Mouse (Mus musculus): ENCODE data around the gene Slc10a7. TPM values are rescaled to one million over a fixed set of nuclear protein-coding genes. Genes with fewer than 3 reads are reported as not detected.

Gene Slc10a7
- polyA plus RNA-seq, 1 experiment from 2014 or later: 18.7 TPM

DNA sequence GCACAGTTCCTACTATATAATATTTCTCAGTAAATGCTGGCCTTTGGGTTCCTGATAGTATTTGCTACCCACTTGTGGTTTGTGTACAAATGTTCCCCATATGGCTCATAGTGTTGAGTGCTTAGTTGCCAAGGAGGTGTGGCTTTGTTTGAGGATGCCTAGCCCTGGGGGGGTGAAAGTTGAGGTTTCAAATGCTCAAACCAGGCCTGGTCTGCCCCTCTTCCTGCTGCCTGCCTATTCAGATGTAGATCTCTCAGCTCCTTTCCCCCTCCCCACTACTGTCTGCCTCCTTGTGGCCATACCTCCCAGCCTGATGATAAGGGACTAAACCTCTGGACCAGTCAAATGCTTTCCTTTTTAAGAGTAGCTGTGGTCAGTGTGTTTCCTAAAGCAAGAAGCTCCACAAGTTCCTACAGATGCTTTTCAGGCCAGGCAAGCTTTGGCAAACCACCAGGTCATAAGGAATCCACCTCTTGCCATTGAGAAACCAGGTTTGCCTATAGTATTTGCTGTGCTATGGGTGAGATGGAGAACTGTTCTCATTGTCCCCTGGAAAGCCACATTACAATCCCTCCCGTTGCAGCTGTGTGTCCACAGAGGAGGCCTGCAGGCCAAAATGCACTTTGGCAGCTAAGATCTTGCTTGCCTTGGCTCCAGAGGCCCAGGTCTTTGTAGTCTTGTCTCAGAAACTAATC, 146.4 kb downstream of the Slc10a7 start:
- Histone ChIP-seq H3K9ac (peak overlapping the region; percentile 2; the same call in 1 of the 2 replicates), H3K27ac (peak overlapping the region; percentile 31; the same call in 1 of the 2 replicates), H3K9me3 (no peaks in the 10 kb centered on the region), H3K4me3 (replicated peaks) (no peak overlapping the region), H3K27me3 (replicated peaks) (no peaks in the 10 kb centered on the region), H3K36me3 (no peaks in the 10 kb centered on the region), H3K4me2 (no peak overlapping the region), H3K4me1 (peaks cover 5% of the 10 kb centered on the region; the same call in 1 of the 2 replicates)
- 26% methylated on average over 1 of the region's 1 CpGs for WGBS
- ATAC-seq (ENCODE audit: insufficient read depth, low FRiP score, low read depth): no peak

GRCm38 (mm10) chr8:78656700-78657370, 147.7 kb downstream of the Slc10a7 start:
- Histone ChIP-seq H3K4me1 (peaks cover 5% of the 10 kb centered on the region; the same call in 1 of the 2 replicates), H3K4me2 (no peak overlapping the region), H3K36me3 (no peaks in the 10 kb centered on the region), H3K27me3 (replicated peaks) (no peaks in the 10 kb centered on the region), H3K9me3 (no peaks in the 10 kb centered on the region), H3K27ac (no peak overlapping the region), H3K9ac (no peak overlapping the region), H3K4me3 (replicated peaks) (no peak overlapping the region)
- no peak for ATAC-seq (ENCODE audit: insufficient read depth, low FRiP score, low read depth)
- 66% methylated on average over 10 of the region's 10 CpGs for WGBS

- Histone ChIP-seq H3K36me3 (no peaks in the 10 kb centered on the region), H3K4me1 (peaks cover 5% of the 10 kb centered on the region; the same call in 1 of the 2 replicates), H3K4me2 (no peak overlapping the region), H3K9ac (no peak overlapping the region), H3K9me3 (no peaks in the 10 kb centered on the region), H3K27ac (no peak overlapping the region), H3K27me3 (replicated peaks) (no peaks in the 10 kb centered on the region), H3K4me3 (replicated peaks) (no peak overlapping the region)
- ATAC-seq (ENCODE audit: insufficient read depth, low FRiP score, low read depth): no peak
- WGBS: 82% methylated on average over 5 of the region's 5 CpGs
Measured at GRCm38 (mm10) chr8:78658172-78658571, 149.0 kb downstream of the Slc10a7 start.

- Histone ChIP-seq H3K4me3 (replicated peaks) (no peak overlapping the region), H3K4me1 (peaks cover 5% of the 10 kb centered on the region; the same call in 1 of the 2 replicates), H3K36me3 (no peaks in the 10 kb centered on the region), H3K27me3 (replicated peaks) (no peaks in the 10 kb centered on the region), H3K9ac (no peak overlapping the region), H3K4me2 (no peak overlapping the region), H3K9me3 (no peaks in the 10 kb centered on the region), H3K27ac (no peak overlapping the region)
- ATAC-seq (ENCODE audit: insufficient read depth, low FRiP score, low read depth): no peak
- WGBS: 86% methylated on average over 3 of the region's 3 CpGs
Measured at GRCm38 (mm10) chr8:78659617-78660187, 150.6 kb downstream of the Slc10a7 start.

DNA sequence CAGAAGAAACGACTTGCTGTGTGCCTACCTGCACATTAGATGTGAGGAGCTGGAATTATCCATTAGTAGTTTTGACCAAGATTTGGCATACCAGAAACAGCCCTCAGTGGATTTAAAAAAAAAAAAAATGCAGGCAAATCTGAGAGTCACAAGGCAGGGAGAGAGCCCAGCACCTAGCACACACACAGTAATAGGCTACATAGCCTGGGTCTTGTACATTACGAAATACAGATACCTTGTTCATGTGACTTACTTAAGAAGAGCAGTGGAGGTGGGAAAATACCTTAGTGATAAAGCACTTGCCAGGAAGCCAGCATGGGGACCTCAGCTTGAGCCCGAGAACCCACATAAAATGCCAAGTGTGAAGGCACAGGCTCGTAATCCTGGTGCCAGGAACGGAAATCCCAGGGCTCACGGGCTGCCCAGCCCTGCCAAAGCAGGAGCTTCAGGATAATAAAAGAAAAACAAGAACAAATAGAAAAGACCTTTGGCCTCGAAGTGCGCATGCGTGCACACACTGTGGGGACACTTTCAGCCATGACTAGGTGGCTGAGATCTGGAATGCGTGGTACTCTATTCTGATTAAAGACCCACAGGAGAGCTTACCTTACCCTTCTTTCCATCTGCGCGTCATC, 155.3 kb downstream of the Slc10a7 start:
- no peak for ATAC-seq (ENCODE audit: insufficient read depth, low FRiP score, low read depth)
- WGBS: 86% methylated on average over 12 of the region's 12 CpGs
- H3K4me3 ChIP-seq (replicated peaks): no peak overlapping the region
- H3K4me2 ChIP-seq: no peak overlapping the region
- no peak overlapping the region for H3K27ac ChIP-seq
- no peaks in the 10 kb centered on the region for H3K9me3 ChIP-seq
- H3K9ac ChIP-seq: no peak overlapping the region
- H3K36me3 ChIP-seq: no peaks in the 10 kb centered on the region
- no peaks in the 10 kb centered on the region for H3K4me1 ChIP-seq
- H3K27me3 ChIP-seq (replicated peaks): no peaks in the 10 kb centered on the region

DNA sequence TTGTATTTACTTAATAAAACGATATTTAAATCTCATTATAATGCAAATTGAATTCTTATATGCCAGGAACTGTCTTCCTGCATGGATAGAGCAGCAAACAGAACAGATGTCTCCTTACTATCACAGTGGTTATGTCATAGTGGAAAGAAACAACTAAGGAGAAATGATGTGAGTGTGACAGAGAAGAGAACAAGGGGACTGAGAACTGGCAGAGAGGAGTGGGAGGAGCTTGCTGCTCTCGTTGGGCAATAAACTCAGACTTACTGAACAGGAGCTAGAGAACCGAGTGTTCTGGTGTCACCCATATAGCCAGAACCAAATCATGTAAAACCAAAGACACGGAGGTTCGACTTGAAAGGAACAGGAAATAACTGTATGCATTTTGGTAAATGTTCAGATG, 158.3 kb downstream of the Slc10a7 start:
- WGBS: 85% methylated on average over 5 of the region's 5 CpGs
- no peak for ATAC-seq (ENCODE audit: insufficient read depth, low FRiP score, low read depth)
- H3K27ac ChIP-seq: no peak overlapping the region
- no peak overlapping the region for H3K9ac ChIP-seq
- H3K4me1 ChIP-seq: no peaks in the 10 kb centered on the region
- H3K9me3 ChIP-seq: no peaks in the 10 kb centered on the region
- H3K4me3 ChIP-seq (replicated peaks): no peak overlapping the region
- H3K4me2 ChIP-seq: no peak overlapping the region
- no peaks in the 10 kb centered on the region for H3K36me3 ChIP-seq
- H3K27me3 ChIP-seq (replicated peaks): no peaks in the 10 kb centered on the region

DNA sequence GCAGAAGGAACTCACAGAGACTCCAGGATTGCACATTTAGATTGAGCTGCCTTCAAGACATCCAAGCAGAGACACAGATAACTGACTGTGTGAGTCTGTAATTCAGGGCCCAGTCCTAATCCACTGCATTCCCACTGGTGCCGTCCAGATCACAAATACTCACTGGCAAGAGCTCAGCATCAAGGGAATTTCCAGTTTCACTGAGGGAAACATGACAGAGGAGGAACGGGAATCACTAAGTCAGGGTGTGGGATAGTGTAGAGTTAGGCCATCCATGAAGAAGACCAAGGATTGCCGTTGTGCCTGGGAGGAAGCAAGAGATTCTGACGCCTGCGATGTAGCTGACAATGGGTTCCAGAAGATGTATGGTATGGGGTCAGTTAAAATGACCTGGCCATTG, 159.1 kb downstream of the Slc10a7 start:
- no peak overlapping the region for H3K4me2 ChIP-seq
- 60% methylated on average over 5 of the region's 5 CpGs for WGBS
- no peaks in the 10 kb centered on the region for H3K4me1 ChIP-seq
- H3K9me3 ChIP-seq: no peaks in the 10 kb centered on the region
- no peak overlapping the region for H3K4me3 ChIP-seq (replicated peaks)
- no peaks in the 10 kb centered on the region for H3K36me3 ChIP-seq
- no peak overlapping the region for H3K27ac ChIP-seq
- no peak overlapping the region for H3K9ac ChIP-seq
- no peaks in the 10 kb centered on the region for H3K27me3 ChIP-seq (replicated peaks)
- ATAC-seq (ENCODE audit: insufficient read depth, low FRiP score, low read depth): no peak

DNA sequence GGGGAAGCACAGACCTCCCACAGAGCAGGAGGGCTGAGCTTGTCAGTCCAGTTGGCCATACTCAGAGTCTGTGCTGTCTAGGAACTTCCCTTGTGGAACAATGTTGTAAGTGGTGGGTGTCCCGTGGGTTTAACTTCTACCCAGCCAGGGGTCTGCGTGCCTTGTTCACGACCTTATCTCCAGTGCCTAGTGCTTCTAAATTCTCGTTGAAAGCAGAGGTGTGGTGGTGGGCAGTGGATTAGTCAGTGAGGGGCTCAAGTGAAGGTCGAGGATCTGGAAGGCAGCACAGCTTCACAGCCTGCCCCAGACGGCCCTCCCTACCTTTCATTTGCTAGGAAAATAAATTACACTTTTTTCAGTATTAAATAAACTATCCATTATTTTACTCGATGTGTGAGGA, 161.1 kb downstream of the Slc10a7 start:
- no peak for ATAC-seq (ENCODE audit: insufficient read depth, low FRiP score, low read depth)
- no peak overlapping the region for H3K9ac ChIP-seq
- WGBS: 83% methylated on average over 7 of the region's 7 CpGs

DNA sequence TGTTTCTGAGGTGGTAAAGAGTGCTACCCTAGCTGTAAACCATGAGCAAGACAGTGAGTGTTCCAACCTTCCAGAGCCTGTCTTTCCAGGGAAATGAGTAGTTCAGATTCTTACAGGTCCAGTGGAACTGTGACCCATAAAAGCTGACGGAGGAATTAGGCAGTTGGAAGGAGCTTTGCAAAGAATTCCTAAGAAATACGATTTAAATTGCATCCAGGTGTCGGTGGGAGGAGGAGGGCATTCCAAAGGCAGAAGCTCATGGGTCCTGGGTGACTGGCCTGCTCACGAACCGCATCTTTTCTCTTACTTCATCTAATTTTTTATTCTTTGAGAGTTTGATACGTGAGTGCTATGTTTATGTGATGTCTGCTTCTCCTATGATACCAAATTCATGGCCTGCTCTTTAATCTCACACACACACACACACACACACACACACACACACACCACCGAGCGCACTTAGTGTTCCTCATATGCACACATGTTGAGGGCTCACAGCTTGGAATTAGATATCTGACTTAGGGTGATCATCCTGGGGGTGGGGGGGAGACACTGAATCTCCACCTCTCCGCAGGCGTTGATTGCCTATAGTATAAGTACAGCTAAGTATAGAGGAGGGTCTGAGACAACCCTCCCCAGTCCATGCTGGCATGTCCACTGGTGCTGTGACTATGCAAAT, 169.5 kb downstream of the Slc10a7 start:
- no peak overlapping the region for H3K4me3 ChIP-seq (replicated peaks)
- WGBS: 71% methylated on average over 10 of the region's 10 CpGs
- no peaks in the 10 kb centered on the region for H3K9me3 ChIP-seq
- H3K4me2 ChIP-seq: no peak overlapping the region
- no peak overlapping the region for H3K9ac ChIP-seq
- H3K4me1 ChIP-seq: no peaks in the 10 kb centered on the region
- ATAC-seq (ENCODE audit: insufficient read depth, low FRiP score, low read depth): no peak
- no peaks in the 10 kb centered on the region for H3K27me3 ChIP-seq (replicated peaks)
- H3K36me3 ChIP-seq: peaks cover 3% of the 10 kb centered on the region; the same call in 1 of the 2 replicates
- no peak overlapping the region for H3K27ac ChIP-seq

More for the DNA sequence above, 161.1 kb downstream of the Slc10a7 start:
- Histone ChIP-seq H3K4me3 (replicated peaks) (no peak overlapping the region), H3K4me1 (no peaks in the 10 kb centered on the region), H3K27me3 (replicated peaks) (no peaks in the 10 kb centered on the region), H3K9me3 (no peaks in the 10 kb centered on the region), H3K27ac (no peak overlapping the region), H3K4me2 (no peak overlapping the region), H3K36me3 (no peaks in the 10 kb centered on the region)

- no peak for ATAC-seq (ENCODE audit: insufficient read depth, low FRiP score, low read depth)
- no peaks in the 10 kb centered on the region for H3K27me3 ChIP-seq (replicated peaks)
- WGBS: 58% methylated on average over 10 of the region's 10 CpGs
- H3K9ac ChIP-seq: no peak overlapping the region
- no peaks in the 10 kb centered on the region for H3K9me3 ChIP-seq
- no peak overlapping the region for H3K27ac ChIP-seq
- 0 out of 2 replicates have a peak, but pooled peaks cover 2% of the 10 kb centered on the region for H3K4me1 ChIP-seq
- H3K36me3 ChIP-seq: no peaks in the 10 kb centered on the region
- no peak overlapping the region for H3K4me3 ChIP-seq (replicated peaks)
- no peak overlapping the region for H3K4me2 ChIP-seq
Measured at GRCm38 (mm10) chr8:78690795-78691194, 181.6 kb downstream of the Slc10a7 start.

- Histone ChIP-seq H3K4me2 (no peak overlapping the region), H3K27ac (no peak overlapping the region), H3K9ac (no peak overlapping the region), H3K36me3 (0 out of 2 replicates have a peak, but pooled peaks cover 6% of the 10 kb centered on the region), H3K4me3 (replicated peaks) (no peak overlapping the region), H3K9me3 (no peaks in the 10 kb centered on the region), H3K27me3 (replicated peaks) (no peaks in the 10 kb centered on the region), H3K4me1 (no peaks in the 10 kb centered on the region)
- ATAC-seq (ENCODE audit: insufficient read depth, low FRiP score, low read depth): no peak
- 91% methylated on average over 14 of the region's 14 CpGs for WGBS
Measured at GRCm38 (mm10) chr8:78698331-78698741, 189.2 kb downstream of the Slc10a7 start.
